Mouse (Mus musculus): ENCODE results near the gene Igf1r. TPM values are rescaled to one million over a fixed set of nuclear protein-coding genes. Genes with fewer than 3 reads are reported as not detected.
A peak's percentile ranks its signal among the peaks of the same experiment; 100 is the strongest.

Gene Igf1r
- polyA plus RNA-seq, 1 experiment from 2014 or later = 34.7 TPM

DNA sequence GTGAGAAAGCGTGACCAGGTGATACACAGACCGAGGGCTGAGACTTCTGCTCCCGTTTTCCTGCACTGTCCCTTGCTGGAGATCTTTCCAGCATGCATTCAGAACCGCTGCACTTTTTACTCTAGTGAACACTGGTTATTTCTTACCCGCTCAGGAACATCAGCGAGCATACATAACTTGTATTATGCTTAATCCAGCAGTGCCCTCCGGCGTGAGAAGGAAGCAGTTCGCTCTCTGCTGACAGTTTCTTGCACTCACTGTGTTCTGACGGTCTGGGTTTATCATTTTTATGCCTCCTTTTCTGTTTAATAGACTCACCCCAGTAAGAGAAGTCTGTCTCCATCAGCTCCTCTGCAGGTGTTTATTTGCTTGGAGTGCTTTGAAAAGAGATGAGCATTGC, 183.4 kb downstream of the Igf1r start:
- peaks cover 18% of the 10 kb centered on the region for H3K4me1 ChIP-seq
- no peaks in the 10 kb centered on the region for H3K36me3 ChIP-seq
- ATAC-seq (ENCODE audit: low FRiP score, low read depth) = no peak
- no peak overlapping the region for H3K4me2 ChIP-seq (replicated peaks)
- H3K9me3 ChIP-seq = no peaks in the 10 kb centered on the region
- WGBS = 84% methylated on average over 10 of the region's 10 CpGs
- no peak overlapping the region for H3K27ac ChIP-seq
- no peaks in the 10 kb centered on the region for H3K27me3 ChIP-seq (replicated peaks)
- H3K4me3 ChIP-seq = no peak overlapping the region
- H3K9ac ChIP-seq = no peak overlapping the region

DNA sequence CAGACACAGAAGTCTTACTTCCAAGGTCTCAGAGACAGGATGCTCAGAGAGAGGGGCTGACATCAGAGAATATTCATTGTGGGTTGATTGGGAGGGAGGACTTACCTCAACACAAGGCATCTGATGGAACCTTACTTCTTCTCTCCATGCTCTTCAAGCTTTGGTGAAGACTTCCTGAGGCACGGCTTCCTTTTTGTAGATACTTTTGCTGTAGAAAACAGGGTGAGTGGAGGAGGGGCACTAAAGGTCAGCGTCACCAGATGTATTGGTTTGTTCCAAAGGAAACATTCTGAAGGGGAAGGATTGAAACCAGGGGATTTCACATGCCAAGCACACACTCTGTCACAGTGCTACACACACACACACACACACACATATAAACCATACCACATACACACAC, 186.8 kb downstream of the Igf1r start:
- H3K9ac ChIP-seq = no peak overlapping the region
- no peak overlapping the region for H3K4me2 ChIP-seq (replicated peaks)
- H3K27me3 ChIP-seq (replicated peaks) = no peaks in the 10 kb centered on the region
- no peak overlapping the region for H3K4me3 ChIP-seq
- H3K4me1 ChIP-seq = no peaks in the 10 kb centered on the region; the same call in 1 of the 2 replicates
- ATAC-seq (ENCODE audit: low FRiP score, low read depth) = no peak
- H3K27ac ChIP-seq = no peak overlapping the region
- H3K9me3 ChIP-seq = no peaks in the 10 kb centered on the region
- H3K36me3 ChIP-seq = no peaks in the 10 kb centered on the region
- 82% methylated on average over 2 of the region's 2 CpGs for WGBS

DNA sequence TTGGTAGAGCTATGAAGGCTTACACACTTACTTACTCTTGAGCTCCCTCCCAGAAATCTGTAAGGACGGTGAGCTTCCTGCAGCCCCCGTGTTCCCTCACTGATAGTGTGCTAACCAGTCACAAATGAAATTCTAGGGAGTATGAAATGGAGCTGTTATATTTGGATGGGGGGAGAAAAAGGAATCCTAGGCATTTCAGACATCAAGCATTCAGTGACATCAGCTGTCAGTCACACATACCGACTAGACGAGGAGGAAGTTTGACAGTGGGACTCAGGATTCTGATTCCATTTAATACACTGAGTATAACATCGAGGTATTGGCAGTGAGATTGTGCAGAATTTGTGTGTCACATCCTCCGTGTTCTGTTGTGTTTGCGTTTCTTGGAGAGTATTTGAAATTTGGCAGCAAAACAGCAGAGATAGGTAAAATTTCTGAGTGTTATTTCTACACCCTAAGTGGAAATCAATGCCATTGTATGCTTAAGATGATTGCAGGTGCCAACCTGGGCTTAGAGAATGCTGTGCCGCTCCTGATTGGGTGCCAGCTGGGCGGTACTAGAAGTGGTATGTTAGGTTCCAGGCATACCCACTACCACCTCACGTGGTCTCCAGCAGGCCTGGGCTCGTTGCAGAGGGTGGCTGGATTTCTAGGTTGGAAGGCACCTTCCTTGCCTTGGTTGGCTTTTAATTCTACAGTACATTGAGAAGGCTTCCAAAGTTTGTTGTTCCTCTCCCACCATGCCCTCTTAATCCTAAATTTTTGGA, 187.6 kb downstream of the Igf1r start:
- no peak overlapping the region for H3K4me3 ChIP-seq
- no peaks in the 10 kb centered on the region for H3K9me3 ChIP-seq
- no peak overlapping the region for H3K27ac ChIP-seq
- no peaks in the 10 kb centered on the region for H3K36me3 ChIP-seq
- H3K4me2 ChIP-seq (replicated peaks) = no peak overlapping the region
- ATAC-seq (ENCODE audit: low FRiP score, low read depth) = no peak
- H3K27me3 ChIP-seq (replicated peaks) = no peaks in the 10 kb centered on the region
- no peak overlapping the region for H3K9ac ChIP-seq
- H3K4me1 ChIP-seq = no peaks in the 10 kb centered on the region; the same call in 1 of the 2 replicates
- 89% methylated on average over 11 of the region's 11 CpGs for WGBS

DNA sequence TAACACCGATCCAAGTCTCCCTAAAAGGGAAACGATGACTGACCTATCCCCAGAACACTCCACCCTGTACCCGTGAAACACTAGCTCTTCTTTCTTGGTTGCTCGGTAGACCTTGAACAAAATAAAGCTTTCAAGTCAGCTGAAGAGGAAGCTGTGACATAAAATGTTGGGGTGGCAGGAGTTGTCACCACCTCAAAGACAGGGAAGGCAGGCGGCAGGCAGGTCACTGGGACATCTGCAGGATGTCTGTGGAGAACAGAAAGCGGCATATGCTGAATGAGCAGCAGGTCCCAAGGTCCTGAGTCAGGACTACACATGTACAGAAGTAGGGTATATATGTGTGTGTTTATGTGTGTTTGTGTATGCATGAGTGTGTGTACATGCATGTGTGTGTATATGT, 191.6 kb downstream of the Igf1r start:
- H3K27ac ChIP-seq = no peak overlapping the region
- H3K27me3 ChIP-seq (replicated peaks) = no peaks in the 10 kb centered on the region
- H3K4me3 ChIP-seq = no peak overlapping the region
- no peak overlapping the region for H3K4me2 ChIP-seq (replicated peaks)
- no peak overlapping the region for H3K9ac ChIP-seq
- WGBS = 73% methylated on average over 6 of the region's 6 CpGs
- ATAC-seq (ENCODE audit: low FRiP score, low read depth) = no peak
- H3K36me3 ChIP-seq = no peaks in the 10 kb centered on the region
- peaks cover 16% of the 10 kb centered on the region for H3K4me1 ChIP-seq
- no peaks in the 10 kb centered on the region for H3K9me3 ChIP-seq

- 54% methylated on average over 20 of the region's 20 CpGs for WGBS
- Histone ChIP-seq H3K4me1 (peaks cover 18% of the 10 kb centered on the region), H3K36me3 (no peaks in the 10 kb centered on the region), H3K9me3 (no peaks in the 10 kb centered on the region), H3K27me3 (replicated peaks) (no peaks in the 10 kb centered on the region), H3K4me3 (no peak overlapping the region), H3K9ac (no peak overlapping the region), H3K27ac (no peak overlapping the region), H3K4me2 (replicated peaks) (no peak overlapping the region)
- no peak for ATAC-seq (ENCODE audit: low FRiP score, low read depth)
These were observed 195.8 kb downstream of the Igf1r start for GRCm38 (mm10) chr7:68148297-68149048.

DNA sequence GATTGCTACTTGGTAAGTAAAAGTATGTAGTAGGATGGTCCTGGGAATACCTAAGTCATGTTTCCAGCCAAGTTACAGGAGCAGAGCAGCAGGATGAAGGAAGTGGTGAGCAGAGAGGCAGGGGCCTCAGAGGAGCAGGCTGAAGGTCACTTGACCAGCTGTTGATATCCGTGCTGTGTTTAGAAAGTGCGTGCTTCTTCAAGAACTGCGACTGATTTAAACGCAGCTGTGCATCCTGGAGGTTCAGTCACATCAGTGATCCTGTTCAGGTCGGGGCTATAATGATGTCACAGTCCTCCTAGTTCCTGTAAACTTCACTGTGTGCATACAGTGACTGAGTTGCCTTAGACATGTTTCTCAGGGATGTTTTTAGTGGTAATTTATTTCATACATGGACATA, 199.3 kb downstream of the Igf1r start:
- 68% methylated on average over 5 of the region's 5 CpGs for WGBS
- Histone ChIP-seq H3K36me3 (no peaks in the 10 kb centered on the region), H3K4me3 (no peak overlapping the region), H3K4me2 (replicated peaks) (no peak overlapping the region), H3K27me3 (replicated peaks) (no peaks in the 10 kb centered on the region), H3K4me1 (peaks cover 33% of the 10 kb centered on the region), H3K27ac (no peak overlapping the region), H3K9ac (no peak overlapping the region), H3K9me3 (no peaks in the 10 kb centered on the region)
- ATAC-seq (ENCODE audit: low FRiP score, low read depth) = no peak

GRCm38 (mm10) chr7:68152458-68152857, 199.8 kb downstream of the Igf1r start:
- H3K9ac ChIP-seq = no peak overlapping the region
- H3K4me2 ChIP-seq (replicated peaks) = no peak overlapping the region
- H3K4me1 ChIP-seq = peaks cover 33% of the 10 kb centered on the region
- no peak overlapping the region for H3K4me3 ChIP-seq
- 89% methylated on average over 8 of the region's 8 CpGs for WGBS
- ATAC-seq (ENCODE audit: low FRiP score, low read depth) = no peak
- no peaks in the 10 kb centered on the region for H3K9me3 ChIP-seq
- no peak overlapping the region for H3K27ac ChIP-seq
- no peaks in the 10 kb centered on the region for H3K27me3 ChIP-seq (replicated peaks)
- H3K36me3 ChIP-seq = no peaks in the 10 kb centered on the region

DNA sequence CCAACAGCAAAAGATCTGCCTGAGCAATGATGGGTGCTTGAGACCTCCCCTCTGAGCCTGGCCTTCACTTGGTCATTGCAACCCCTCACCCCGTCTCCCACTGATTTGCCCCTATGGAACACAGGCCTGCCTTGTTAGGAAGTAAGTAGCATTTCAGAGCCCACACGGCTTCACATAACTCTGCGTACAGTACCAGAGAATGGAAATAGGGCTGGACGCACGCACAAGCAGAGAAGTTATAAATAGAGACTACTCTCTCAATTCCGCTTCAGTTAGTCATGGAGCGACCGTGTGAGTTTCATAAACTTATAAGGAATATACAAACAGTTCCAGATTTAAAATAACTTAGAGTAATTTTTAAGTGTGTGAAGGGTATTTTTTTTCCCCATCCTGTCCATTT, 200.6 kb downstream of the Igf1r start:
- Histone ChIP-seq H3K4me2 (replicated peaks) (no peak overlapping the region), H3K4me1 (peaks cover 27% of the 10 kb centered on the region), H3K9ac (no peak overlapping the region), H3K4me3 (no peak overlapping the region), H3K9me3 (no peaks in the 10 kb centered on the region), H3K36me3 (no peaks in the 10 kb centered on the region), H3K27ac (no peak overlapping the region), H3K27me3 (replicated peaks) (no peaks in the 10 kb centered on the region)
- 81% methylated on average over 8 of the region's 8 CpGs for WGBS
- no peak for ATAC-seq (ENCODE audit: low FRiP score, low read depth)

GRCm38 (mm10) chr7:68154588-68154987, 202.0 kb downstream of the Igf1r start:
- Histone ChIP-seq H3K27me3 (replicated peaks) (no peaks in the 10 kb centered on the region), H3K4me2 (replicated peaks) (no peak overlapping the region), H3K4me1 (peaks cover 19% of the 10 kb centered on the region), H3K36me3 (no peaks in the 10 kb centered on the region), H3K9me3 (no peaks in the 10 kb centered on the region), H3K9ac (no peak overlapping the region), H3K27ac (no peak overlapping the region), H3K4me3 (no peak overlapping the region)
- 60% methylated on average over 7 of the region's 7 CpGs for WGBS
- ATAC-seq (ENCODE audit: low FRiP score, low read depth) = no peak

DNA sequence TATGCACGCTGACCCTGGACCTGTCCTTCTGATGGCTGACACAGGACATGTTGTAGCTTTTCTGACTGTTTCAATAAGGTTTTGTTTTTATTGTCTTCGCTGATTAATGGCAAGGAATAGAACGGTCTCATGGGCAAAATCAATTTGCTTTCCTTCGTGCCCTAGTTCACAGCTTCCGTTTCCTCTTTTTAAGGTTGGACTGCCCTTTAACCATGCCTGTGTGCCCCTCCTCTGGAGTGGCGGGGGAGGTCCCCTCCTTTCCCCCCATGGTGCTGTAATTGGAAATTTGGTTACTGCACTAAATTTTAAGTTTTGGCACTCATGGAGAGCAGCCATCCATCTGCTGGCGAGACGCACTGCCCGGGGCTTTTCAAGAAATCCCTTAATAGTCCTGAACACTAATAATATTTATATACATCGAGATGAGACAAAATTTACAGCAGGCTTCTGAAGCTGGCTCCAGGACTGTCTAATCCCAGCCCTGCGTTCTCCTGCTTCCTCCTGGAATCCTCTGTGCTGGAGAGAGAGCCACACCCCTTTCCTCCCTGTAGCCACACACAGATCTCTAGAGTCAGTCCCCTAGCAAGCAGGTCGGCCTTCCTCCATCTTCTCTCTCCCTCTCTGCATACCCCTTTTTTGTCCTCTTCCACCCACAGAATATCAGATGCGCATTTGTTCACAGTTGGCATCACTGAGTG, 207.6 kb downstream of the Igf1r start:
- H3K9me3 ChIP-seq = no peaks in the 10 kb centered on the region
- no peaks in the 10 kb centered on the region for H3K27me3 ChIP-seq (replicated peaks)
- peaks cover 5% of the 10 kb centered on the region for H3K36me3 ChIP-seq
- H3K9ac ChIP-seq = no peak overlapping the region
- no peak overlapping the region for H3K4me3 ChIP-seq
- 30% methylated on average over 13 of the region's 13 CpGs for WGBS
- H3K4me1 ChIP-seq = peaks cover 25% of the 10 kb centered on the region
- peak overlapping the region; percentile 24 for H3K4me2 ChIP-seq (replicated peaks)
- ATAC-seq (ENCODE audit: low FRiP score, low read depth) = no peak
- no peak overlapping the region for H3K27ac ChIP-seq

- 80% methylated on average over 3 of the region's 3 CpGs for WGBS
- ATAC-seq (ENCODE audit: low FRiP score, low read depth) = no peak
- H3K4me3 ChIP-seq = no peak overlapping the region
- H3K36me3 ChIP-seq = peaks cover 10% of the 10 kb centered on the region
- peaks cover 22% of the 10 kb centered on the region for H3K4me1 ChIP-seq
- no peak overlapping the region for H3K4me2 ChIP-seq (replicated peaks)
- no peaks in the 10 kb centered on the region for H3K27me3 ChIP-seq (replicated peaks)
- no peak overlapping the region for H3K27ac ChIP-seq
- H3K9ac ChIP-seq = no peak overlapping the region
- H3K9me3 ChIP-seq = no peaks in the 10 kb centered on the region
These were observed 211.4 kb downstream of the Igf1r start for GRCm38 (mm10) chr7:68164074-68164473.

DNA sequence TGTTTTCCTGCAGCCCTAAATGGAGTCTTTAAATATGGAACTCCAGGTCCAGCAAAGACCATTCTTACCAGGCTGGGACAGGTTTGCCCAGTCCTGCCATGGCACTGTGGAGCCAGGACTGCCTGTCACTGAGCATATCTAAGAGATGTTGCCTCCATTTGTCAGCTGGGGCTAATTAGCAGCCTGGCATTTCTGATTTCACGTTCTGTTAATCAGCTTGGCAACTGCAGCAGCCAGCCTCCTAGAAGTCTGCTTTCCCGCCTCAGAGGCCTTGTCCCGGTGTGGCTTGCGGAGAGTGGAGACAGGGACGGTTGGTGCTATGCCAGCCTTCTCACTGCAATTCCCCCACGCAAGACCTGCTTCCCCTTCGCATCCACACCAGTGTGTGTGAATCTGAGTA, 220.1 kb downstream of the Igf1r start:
- ATAC-seq (ENCODE audit: low FRiP score, low read depth) = no peak
- WGBS = 85% methylated on average over 7 of the region's 7 CpGs
- H3K9ac ChIP-seq = no peak overlapping the region
- H3K36me3 ChIP-seq = peaks cover 44% of the 10 kb centered on the region
- no peaks in the 10 kb centered on the region for H3K9me3 ChIP-seq
- H3K4me2 ChIP-seq (replicated peaks) = no peak overlapping the region
- H3K27me3 ChIP-seq (replicated peaks) = no peaks in the 10 kb centered on the region
- H3K4me3 ChIP-seq = no peak overlapping the region
- H3K4me1 ChIP-seq = no peaks in the 10 kb centered on the region
- no peak overlapping the region for H3K27ac ChIP-seq
